Mouse (Mus musculus) stomach, postnatal 0 days (tissue): ENCODE data around the gene Slc7a7.

Experiments used
- CTCF ChIP-seq: IDR thresholded peaks from 2 replicates; pipeline ENCODE4 v1.5.1; 2016; ENCODE audit warnings: antibody characterized with exemption, low read depth, mild to moderate bottlenecking, moderate library complexity
- EP300 ChIP-seq: optimal IDR thresholded peaks from 2 replicates; pipeline ENCODE3; 2016; ENCODE audit warnings: antibody characterized with exemption

DNA sequence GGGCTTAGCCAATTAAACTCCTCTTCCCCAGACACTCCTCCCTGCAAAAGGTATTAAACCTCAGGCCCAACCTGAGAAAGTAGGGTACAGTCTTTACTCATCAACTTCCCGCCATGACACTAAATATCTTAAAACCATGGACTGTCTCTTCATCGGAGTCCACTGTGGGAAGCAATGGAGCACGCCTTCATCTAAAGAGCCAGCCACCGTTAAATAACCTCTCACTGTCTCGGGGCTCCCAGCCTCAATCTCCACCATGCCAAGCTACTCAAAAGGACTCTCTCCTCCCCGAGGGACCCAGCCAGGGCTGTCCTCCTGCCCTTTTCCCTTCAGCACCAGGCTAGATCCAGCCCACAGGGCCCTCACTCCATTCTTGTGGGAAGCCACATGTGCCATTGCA, 47.0 kb downstream of the Slc7a7 start:
- no peak for TF ChIP-seq EP300
- TF ChIP-seq CTCF = no peak
